Mouse (Mus musculus): Measurements from ENCODE around the gene Scrn3.
A peak's percentile ranks its signal among the peaks of the same experiment; 100 is the strongest.

Scrn3 gene

GRCm38 (mm10) chr2:73319218-73319617, 6.8 kb downstream of the Scrn3 start:
- DNase-seq = no peak

- no peak for DNase-seq
Observed at GRCm38 (mm10) chr2:73322991-73323390, 10.6 kb downstream of the Scrn3 start.

- no peak for DNase-seq
Observed at GRCm38 (mm10) chr2:73325871-73326270, 13.5 kb downstream of the Scrn3 start.

GRCm38 (mm10) chr2:73335949-73336348, 23.5 kb downstream of the Scrn3 start:
- no peak for DNase-seq

- no peak for DNase-seq
Observed at GRCm38 (mm10) chr2:73338415-73338814, 26.0 kb downstream of the Scrn3 start.

- no peak for DNase-seq
Observed at GRCm38 (mm10) chr2:73343701-73344100, 31.3 kb downstream of the Scrn3 start.

GRCm38 (mm10) chr2:73345204-73345603, 32.8 kb downstream of the Scrn3 start:
- DNase-seq = no peak

GRCm38 (mm10) chr2:73346345-73347086, 34.1 kb downstream of the Scrn3 start:
- DNase-seq = peak in 1 of 2 experiments; percentile 31

- no peak for DNase-seq
Observed at GRCm38 (mm10) chr2:73347136-73347535, 34.7 kb downstream of the Scrn3 start.

- no peak for DNase-seq
Observed at GRCm38 (mm10) chr2:73347766-73348165, 35.4 kb downstream of the Scrn3 start.

- DNase-seq = no peak
Observed at GRCm38 (mm10) chr2:73348221-73348620, 35.8 kb downstream of the Scrn3 start.

- DNase-seq = peak; percentile 8 to 54
Observed at GRCm38 (mm10) chr2:73351496-73351895, 39.1 kb downstream of the Scrn3 start.

GRCm38 (mm10) chr2:73351927-73352374, 39.5 kb downstream of the Scrn3 start:
- DNase-seq = peak in 1 of 2 experiments; percentile 8

GRCm38 (mm10) chr2:73357004-73357403, 44.6 kb downstream of the Scrn3 start:
- DNase-seq = no peak

- DNase-seq = no peak
Observed at GRCm38 (mm10) chr2:73359941-73360340, 47.5 kb downstream of the Scrn3 start.

- no peak for DNase-seq
Observed at GRCm38 (mm10) chr2:73360536-73360935, 48.1 kb downstream of the Scrn3 start.

- DNase-seq = no peak
Observed at GRCm38 (mm10) chr2:73363448-73363847, 51.0 kb downstream of the Scrn3 start.

- no peak for DNase-seq
Observed at GRCm38 (mm10) chr2:73371530-73372335, 59.3 kb downstream of the Scrn3 start.

GRCm38 (mm10) chr2:73378326-73378725, 65.9 kb downstream of the Scrn3 start:
- DNase-seq = no peak

- no peak for DNase-seq
Observed at GRCm38 (mm10) chr2:73379656-73380055, 67.3 kb downstream of the Scrn3 start.

- no peak for DNase-seq
Observed at GRCm38 (mm10) chr2:73380298-73380975, 68.0 kb downstream of the Scrn3 start.

- DNase-seq = no peak
Observed at GRCm38 (mm10) chr2:73385172-73385571, 72.8 kb downstream of the Scrn3 start.

- no peak for DNase-seq
Observed at GRCm38 (mm10) chr2:73385641-73386355, 73.4 kb downstream of the Scrn3 start.

Measured in lung, postnatal 4 days (tissue).